Mouse (Mus musculus) forebrain, embryonic 14.5 days (tissue): ENCODE results near the gene Car14. TPM values are rescaled to one million over a fixed set of nuclear protein-coding genes. Genes with fewer than 3 reads are reported as not detected.
A peak's percentile ranks its signal among the peaks of the same experiment; 100 is the strongest.

Source experiments
- ATAC-seq: fragments of 200-750 bp; cut with Nextera tagmentation; 2 replicates; pipeline ENCODE4 v1.8.0; 2017; ENCODE audit warnings: mild to moderate bottlenecking, moderate library complexity
- DNase-seq: peaks from one replicate; pipeline ENCODE4 v3.0.0-alpha.2; 2015; ENCODE audit warnings: low spot score
- H3K27ac ChIP-seq: fragments of 300-500 bp; sonication (generic); 2 replicates; pipeline ENCODE4 v1.5.1; 2014; ENCODE audit warnings: low read depth, mild to moderate bottlenecking, control low read depth, low read length, moderate library complexity
- H3K27me3 ChIP-seq: fragments of 300-500 bp; sonication (generic); replicated peaks from 2 replicates; pipeline ENCODE4 v1.6.1; 2014; ENCODE audit warnings: low read length, control low read depth, mixed read lengths; ENCODE audit not compliant: control insufficient read depth, insufficient read depth
- H3K36me3 ChIP-seq: fragments of 300-500 bp; sonication (generic); 2 replicates; pipeline ENCODE4 v1.6.1; 2014; ENCODE audit warnings: low read length, control low read depth; ENCODE audit not compliant: control insufficient read depth, insufficient read depth
- H3K4me1 ChIP-seq: fragments of 300-500 bp; sonication (generic); 2 replicates; pipeline ENCODE4 v1.6.1; 2014; ENCODE audit warnings: antibody characterized with exemption, low read length, control low read depth; ENCODE audit not compliant: control insufficient read depth, insufficient read depth
- H3K4me2 ChIP-seq: fragments of 300-500 bp; sonication (generic); 2 replicates; pipeline ENCODE4 v1.6.1; 2014; ENCODE audit warnings: mild to moderate bottlenecking, control low read depth, low read length
- H3K4me3 ChIP-seq: fragments of 300-500 bp; sonication (generic); 2 replicates; pipeline ENCODE4 v1.5.1; 2014; ENCODE audit warnings: low read depth, low read length, control low read depth
- H3K9ac ChIP-seq: fragments of 300-500 bp; sonication (generic); 2 replicates; pipeline ENCODE4 v1.6.1; 2014; ENCODE audit warnings: mild to moderate bottlenecking, low read length, control low read depth, moderate library complexity
- H3K9me3 ChIP-seq: fragments of 300-500 bp; sonication (generic); replicated peaks from 2 replicates; pipeline ENCODE4 v1.6.1; 2016; ENCODE audit warnings: low read length, control low read depth, mixed read lengths; ENCODE audit not compliant: control insufficient read depth
- WGBS: fragments of 180-500 bp; shearing (Covaris S2); extraction: QIAGEN DNeasy Blood & Tissue Kit; methylation state at CpG from one replicate; pipeline ENCODE4 v1.1.7; 2014; 5-methylcytosine and 5-hydroxymethylcytosine counted together
- polyA plus RNA-seq: library from polyadenylated mRNA; unstranded; fragments of >200 nt; fragmentation: Nextera tagmentation; extraction: Ambion mirVana; gene quantifications from 2 replicates; pipeline ENCODE4 v1.2.1, GENCODE M21; 2014

Gene Car14
- polyA plus RNA-seq, 1 experiment from 2014 or later: 19.9 TPM

DNA sequence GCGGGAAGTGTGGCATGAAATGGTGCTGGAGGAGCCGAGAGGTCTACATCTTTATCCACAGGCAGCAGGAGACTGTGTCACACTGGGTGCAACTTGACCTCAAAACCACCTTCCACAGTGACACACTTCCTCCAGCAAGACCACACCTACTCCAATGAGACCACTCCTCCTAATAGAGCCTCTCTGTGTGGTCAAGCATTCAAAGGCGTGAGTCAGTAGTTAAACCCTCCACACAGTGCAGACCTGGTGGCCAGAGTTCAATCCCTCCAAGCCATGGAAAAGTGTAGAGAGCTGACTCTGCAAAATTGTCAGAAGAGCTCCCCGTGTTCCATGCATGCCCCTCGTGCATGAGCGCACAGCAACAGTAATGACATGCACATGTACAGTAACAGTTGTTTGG, 38.3 kb upstream of the Car14 start:
- 83% methylated on average over 6 of the region's 6 CpGs for whole genome bisulfite sequencing
- no peaks in the 10 kb centered on the region for H3K4me1 ChIP-seq
- H3K4me3 ChIP-seq: no peak overlapping the region
- no peak overlapping the region for H3K4me2 ChIP-seq
- no peaks in the 10 kb centered on the region for H3K27me3 ChIP-seq
- no peak overlapping the region for H3K27ac ChIP-seq
- no peak for ATAC-seq
- DNase-seq: no peak
- peaks cover 79% of the 10 kb centered on the region for H3K36me3 ChIP-seq
- H3K9me3 ChIP-seq: no peaks in the 10 kb centered on the region
- H3K9ac ChIP-seq: no peak overlapping the region

DNA sequence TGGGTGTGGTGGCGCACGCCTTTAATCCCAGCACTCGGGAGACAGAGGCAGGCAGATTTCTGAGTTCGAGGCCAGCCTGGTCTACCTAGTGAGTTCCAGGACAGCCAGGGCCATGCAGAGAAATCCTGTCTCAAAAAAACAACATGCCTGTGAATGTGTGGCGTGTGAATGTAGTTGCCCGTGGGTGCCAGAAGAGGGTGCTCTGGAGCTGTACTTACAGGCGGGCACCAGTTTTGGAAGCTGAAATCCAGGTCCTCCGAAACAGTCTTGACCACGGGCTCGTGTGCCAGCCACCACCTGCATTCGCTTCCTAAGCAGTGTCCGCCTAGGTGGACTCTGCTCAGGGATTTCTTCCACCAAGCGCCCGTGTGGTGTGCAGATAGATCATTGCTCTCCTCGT, 34.3 kb upstream of the Car14 start:
- H3K4me3 ChIP-seq: no peak overlapping the region
- no peak overlapping the region for H3K27ac ChIP-seq
- peaks cover 90% of the 10 kb centered on the region for H3K36me3 ChIP-seq
- H3K4me1 ChIP-seq: no peaks in the 10 kb centered on the region
- 90% methylated on average over 15 of the region's 15 CpGs for WGBS
- H3K27me3 ChIP-seq: no peaks in the 10 kb centered on the region
- DNase-seq: no peak
- H3K4me2 ChIP-seq: no peak overlapping the region
- no peak for ATAC-seq
- H3K9me3 ChIP-seq: no peaks in the 10 kb centered on the region
- H3K9ac ChIP-seq: no peak overlapping the region

DNA sequence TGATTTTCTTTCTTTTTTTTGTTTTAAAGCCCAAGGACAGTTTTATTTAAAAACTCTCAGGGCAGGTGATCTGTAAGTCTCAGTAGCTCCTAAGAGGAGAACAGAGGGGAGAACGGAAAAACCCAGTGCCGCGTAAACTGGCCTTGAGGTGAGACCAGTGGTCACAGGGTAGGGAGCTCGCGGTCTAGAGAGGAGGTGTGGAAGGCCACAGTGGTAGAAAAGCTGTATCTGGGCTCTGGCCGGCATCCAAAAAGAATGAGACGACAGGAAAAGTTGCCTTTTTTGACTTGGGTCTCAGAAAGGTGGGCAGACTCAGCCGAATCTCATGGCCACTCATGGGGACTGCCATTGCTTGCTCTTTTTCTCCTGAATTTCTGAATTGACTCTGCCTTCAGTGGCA, 33.7 kb upstream of the Car14 start:
- Histone ChIP-seq H3K27ac (no peak overlapping the region), H3K36me3 (peaks cover 91% of the 10 kb centered on the region)
- ATAC-seq: no peak

DNA sequence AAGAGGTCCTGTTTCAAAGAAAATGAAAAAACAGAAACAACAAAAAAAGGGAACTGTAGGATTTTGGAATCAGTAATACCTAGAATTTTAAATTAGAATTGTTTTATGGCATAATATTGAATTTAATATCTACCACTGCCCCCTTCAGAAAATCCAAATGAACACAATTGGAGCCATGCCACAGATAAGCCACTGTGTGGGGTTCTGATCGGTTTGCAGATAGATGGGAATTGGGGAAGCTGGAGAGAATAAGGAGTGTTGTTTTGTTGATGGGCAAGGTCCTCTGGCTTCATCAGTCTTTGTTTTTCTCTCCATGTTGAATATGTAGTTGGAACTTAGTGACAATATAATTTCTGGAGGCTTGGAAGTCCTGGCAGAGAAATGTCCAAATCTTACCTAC, 30.0 kb upstream of the Car14 start:
- Histone ChIP-seq H3K9ac (no peak overlapping the region), H3K27ac (no peak overlapping the region), H3K4me2 (no peak overlapping the region), H3K27me3 (no peaks in the 10 kb centered on the region), H3K4me1 (peaks cover 9% of the 10 kb centered on the region), H3K36me3 (peaks cover 53% of the 10 kb centered on the region), H3K4me3 (no peak overlapping the region), H3K9me3 (no peaks in the 10 kb centered on the region)
- ATAC-seq (no peak), DNase-seq (no peak)
- 94% methylated on average over 1 of the region's 1 CpGs for WGBS

More for the DNA sequence above, 33.7 kb upstream of the Car14 start:
- WGBS: 98% methylated on average over 8 of the region's 8 CpGs
- DNase-seq: no peak
- H3K4me1 ChIP-seq: no peaks in the 10 kb centered on the region
- H3K9ac ChIP-seq: no peak overlapping the region
- H3K4me2 ChIP-seq: no peak overlapping the region
- H3K27me3 ChIP-seq: no peaks in the 10 kb centered on the region
- H3K9me3 ChIP-seq: no peaks in the 10 kb centered on the region
- H3K4me3 ChIP-seq: no peak overlapping the region

DNA sequence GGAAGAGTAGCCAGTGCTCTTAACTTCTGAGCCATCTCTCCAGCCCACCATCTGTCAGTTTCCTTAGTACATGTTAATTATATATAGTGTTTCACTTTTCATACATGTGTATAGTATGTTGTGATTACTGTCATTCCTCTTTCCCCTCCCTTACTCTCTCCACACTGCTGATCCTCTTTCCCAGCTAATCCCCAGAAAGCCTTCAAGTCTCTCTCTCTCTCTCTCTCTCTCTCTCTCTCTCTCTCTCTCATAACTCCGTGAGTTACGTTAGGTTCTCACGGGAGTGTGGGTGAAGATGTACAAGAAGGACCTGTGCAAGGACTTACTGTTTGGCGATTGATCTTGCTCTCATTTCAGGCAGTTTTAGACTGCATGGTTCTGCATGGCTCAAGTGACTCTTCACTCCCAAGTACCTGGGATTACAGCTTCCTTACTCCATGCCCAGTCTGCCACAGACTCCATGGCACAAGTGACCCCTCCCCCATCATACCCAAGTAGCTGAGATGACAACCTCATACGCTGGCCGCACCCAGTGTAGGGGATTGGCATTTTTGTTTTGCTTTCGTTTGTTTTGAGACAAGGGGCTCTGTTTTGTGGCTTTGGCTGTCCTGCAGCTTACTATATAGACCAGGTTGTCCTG, 28.7 kb upstream of the Car14 start:
- Histone ChIP-seq H3K9me3 (no peaks in the 10 kb centered on the region), H3K4me1 (peaks cover 9% of the 10 kb centered on the region), H3K36me3 (peaks cover 41% of the 10 kb centered on the region), H3K9ac (no peak overlapping the region), H3K4me3 (no peak overlapping the region), H3K4me2 (no peak overlapping the region), H3K27me3 (no peaks in the 10 kb centered on the region), H3K27ac (no peak overlapping the region)
- ATAC-seq (no peak), DNase-seq (no peak)
- WGBS: 92% methylated on average over 7 of the region's 7 CpGs

DNA sequence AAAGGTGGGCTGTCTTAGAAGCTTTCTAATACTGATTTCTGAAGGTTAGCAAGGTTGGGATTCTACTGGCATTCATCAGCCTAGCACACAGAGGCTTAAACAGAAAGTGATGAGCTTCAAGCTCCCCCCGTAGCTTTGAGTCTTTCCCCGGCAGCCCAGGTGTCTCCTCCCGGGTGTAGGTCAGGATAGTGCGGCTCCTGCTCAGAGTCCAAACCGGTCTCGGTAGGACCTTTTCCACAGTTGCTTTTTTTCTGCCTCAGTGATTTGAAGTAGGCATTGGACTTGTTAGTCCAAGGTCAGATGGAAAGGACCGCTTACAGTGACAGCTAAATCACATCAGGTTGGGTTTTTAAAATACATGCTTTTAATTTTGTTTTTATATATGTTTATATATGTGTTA, 28.1 kb upstream of the Car14 start:
- no peak overlapping the region; the same call in 1 of the 2 replicates for H3K4me2 ChIP-seq
- no peak overlapping the region for H3K9ac ChIP-seq
- WGBS: 90% methylated on average over 7 of the region's 7 CpGs

DNA sequence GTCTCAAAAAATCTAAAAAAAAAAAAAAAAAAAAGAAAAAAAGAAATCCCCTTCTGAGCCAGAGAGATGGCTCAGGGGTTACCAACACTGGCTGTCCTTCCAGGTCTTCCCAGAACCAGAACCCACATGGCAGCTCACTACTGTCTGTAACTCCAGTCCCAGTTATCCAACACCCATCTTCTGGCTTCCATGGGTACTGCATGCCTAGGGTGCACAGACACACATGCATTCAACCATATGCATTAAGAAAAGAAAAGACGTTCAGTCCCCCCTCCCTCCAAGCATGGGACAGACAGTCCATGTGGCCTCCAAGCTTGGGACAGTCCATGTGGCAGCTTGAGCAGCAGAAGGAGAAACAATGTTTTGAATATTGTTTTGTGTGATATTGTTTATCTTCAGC, 27.7 kb upstream of the Car14 start:
- Histone ChIP-seq H3K4me1 (peaks cover 9% of the 10 kb centered on the region), H3K27me3 (no peaks in the 10 kb centered on the region), H3K9ac (no peak overlapping the region), H3K4me3 (no peak overlapping the region), H3K9me3 (no peaks in the 10 kb centered on the region), H3K36me3 (peaks cover 31% of the 10 kb centered on the region), H3K27ac (no peak overlapping the region), H3K4me2 (no peak overlapping the region; the same call in 1 of the 2 replicates)
- DNase-seq (no peak), ATAC-seq (no peak)
- WGBS: 58% methylated on average over 1 of the region's 1 CpGs

More for the DNA sequence above, 28.1 kb upstream of the Car14 start:
- peaks cover 9% of the 10 kb centered on the region for H3K4me1 ChIP-seq
- no peaks in the 10 kb centered on the region for H3K27me3 ChIP-seq
- no peak overlapping the region for H3K27ac ChIP-seq
- H3K4me3 ChIP-seq: no peak overlapping the region
- DNase-seq: no peak
- peaks cover 35% of the 10 kb centered on the region for H3K36me3 ChIP-seq
- no peak for ATAC-seq
- no peaks in the 10 kb centered on the region for H3K9me3 ChIP-seq

DNA sequence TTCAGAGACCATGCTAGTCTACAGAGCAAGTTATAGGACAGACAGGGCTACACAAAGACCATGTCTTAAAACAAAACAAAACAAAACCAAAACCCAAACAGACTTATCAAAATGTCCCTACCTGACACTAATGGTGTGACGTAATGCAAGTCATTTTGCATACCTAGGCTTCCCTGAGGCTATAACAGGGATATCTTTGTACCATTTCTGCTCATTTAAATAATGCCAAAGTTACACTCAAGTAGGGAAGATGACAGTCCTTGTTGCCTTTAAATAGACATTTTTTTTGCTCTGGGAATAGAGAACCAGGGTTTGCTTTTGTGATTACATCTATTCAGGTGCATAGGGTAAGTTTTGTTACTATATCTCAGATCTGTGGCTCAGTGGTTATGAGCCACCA, 27.0 kb upstream of the Car14 start:
- no peak overlapping the region; the same call in 1 of the 2 replicates for H3K4me2 ChIP-seq
- no peak overlapping the region for H3K9ac ChIP-seq
- peaks cover 24% of the 10 kb centered on the region for H3K36me3 ChIP-seq
- ATAC-seq: no peak
- H3K27me3 ChIP-seq: no peaks in the 10 kb centered on the region
- H3K9me3 ChIP-seq: no peaks in the 10 kb centered on the region
- no peak overlapping the region for H3K27ac ChIP-seq
- no peak for DNase-seq
- 81% methylated on average over 1 of the region's 1 CpGs for WGBS
- H3K4me3 ChIP-seq: no peak overlapping the region
- peaks cover 9% of the 10 kb centered on the region for H3K4me1 ChIP-seq

DNA sequence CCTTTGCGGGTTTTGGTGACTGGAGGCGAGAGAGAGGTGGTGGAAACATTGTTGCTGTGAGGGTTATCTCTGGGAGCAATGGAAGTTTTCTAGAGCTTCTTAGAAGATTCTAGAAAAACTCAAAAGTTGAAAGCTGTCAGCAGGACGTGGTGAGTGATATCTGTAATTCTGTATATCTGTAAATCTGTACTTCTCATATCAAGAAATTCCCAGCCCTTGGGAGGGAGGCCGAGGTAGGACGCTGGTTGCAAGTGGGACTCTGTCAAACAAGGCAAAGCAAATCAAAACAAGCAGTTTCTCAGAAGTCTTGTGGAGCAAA, 25.9 kb upstream of the Car14 start:
- WGBS: under 1% methylated on average over 5 of the region's 5 CpGs

More for the DNA sequence above, 25.9 kb upstream of the Car14 start:
- Histone ChIP-seq H3K4me1 (peaks cover 9% of the 10 kb centered on the region), H3K4me2 (peak overlapping the region; percentile 69), H3K9me3 (no peaks in the 10 kb centered on the region), H3K4me3 (peak overlapping the region; percentile 90), H3K36me3 (peaks cover 20% of the 10 kb centered on the region), H3K27ac (peak overlapping the region; percentile 86; the same call in 1 of the 2 replicates), H3K9ac (peak overlapping the region; percentile 94), H3K27me3 (no peaks in the 10 kb centered on the region)
- no peak for ATAC-seq
- no peak for DNase-seq
